Mouse (Mus musculus) activated CD4-positive, CD25-positive, alpha-beta regulatory T cell, adult 9 weeks (primary cell): ENCODE data around the gene Uty. TPM values are rescaled to one million over a fixed set of nuclear protein-coding genes. Genes with fewer than 3 reads are reported as not detected.

ENCODE experiments used
- polyA plus RNA-seq: library from polyadenylated mRNA; unstranded; fragments of 100-300 nt; shearing (Covaris generic); gene quantifications from one replicate; pipeline ENCODE4 v1.2.1, GENCODE M21; 2017

Uty gene
- 52.5 TPM for polyA plus RNA-seq

GRCm38 (mm10) chrY:1245426-1245863 lies at the start of gene Uty:
Gene Uty, minus strand, starts transcription at chrY:1245759.

GRCm38 (mm10) chrY:1286171-1286795 lies 40.7 kb upstream of the Uty start, which contains the start of gene Ddx3y:
Gene Ddx3y, minus strand, starts transcription at chrY:1286629.

Other genes starting within 250 kb of the Uty start
- gene Eif2s3y, start 235.2 kb downstream of the Uty start, polyA plus RNA-seq: 138 TPM
- gene Ddx3y, start 40.9 kb upstream of the Uty start, polyA plus RNA-seq: 127 TPM
- not detected for gene Usp9y, start 214.0 kb upstream of the Uty start, polyA plus RNA-seq